Mouse (Mus musculus) ES-E14 (cell line): ENCODE measurements around the gene B3gntl1. TPM values are rescaled to one million over a fixed set of nuclear protein-coding genes. Genes with fewer than 3 reads are reported as not detected.

Source experiments
- DNase-seq: peaks from one replicate; pipeline ENCODE4 v3.0.0-alpha.2; 2013; ENCODE audit warnings: low read depth, low spot score
- H3K27ac ChIP-seq: 2 replicates; pipeline ENCODE4 v1.5.1; 2012; ENCODE audit warnings: low read depth, mild to moderate bottlenecking, low read length, moderate library complexity, mixed read lengths; ENCODE audit not compliant: poor library complexity, insufficient read depth, severe bottlenecking
- H3K36me3 ChIP-seq: 2 replicates; pipeline ENCODE4 v1.6.1; 2012; ENCODE audit warnings: mild to moderate bottlenecking, low read length, moderate library complexity, mixed read lengths; ENCODE audit not compliant: control insufficient read depth, poor library complexity, insufficient read depth, severe bottlenecking
- H3K4me1 ChIP-seq, 2 experiments: fragments of 150-350 bp in 1 of 2; sonication (generic) in 1 of 2; 2 replicates each; pipeline ENCODE4 v1.6.1; 2012; ENCODE audit warnings: low read length in 2 of 2, mild to moderate bottlenecking in 1 of 2, mixed read lengths in 1 of 2; ENCODE audit not compliant: control insufficient read depth in 2 of 2, insufficient read depth in 2 of 2, poor library complexity in 1 of 2
- H3K4me3 ChIP-seq, 2 experiments: fragments of 150-350 bp in 1 of 2; sonication (generic) in 1 of 2; 2 replicates each; pipeline ENCODE4 v1.5.1; 2012; ENCODE audit warnings: low read length in 2 of 2, low read depth in 1 of 2, mild to moderate bottlenecking in 1 of 2, mixed read lengths in 1 of 2; ENCODE audit not compliant: insufficient read depth in 1 of 2, poor library complexity in 1 of 2, severe bottlenecking in 1 of 2
- H3K9ac ChIP-seq: 2 replicates; pipeline ENCODE4 v1.6.1; 2012; ENCODE audit warnings: low read depth, mild to moderate bottlenecking, low read length, mixed read lengths; ENCODE audit not compliant: poor library complexity, insufficient read depth, severe bottlenecking
- H3K9me3 ChIP-seq: fragments of 150-350 bp; sonication (generic); 2 replicates; pipeline ENCODE4 v1.6.1; 2012; ENCODE audit warnings: low read depth, mild to moderate bottlenecking, low read length; ENCODE audit not compliant: control insufficient read depth, insufficient read depth
- CHD2 ChIP-seq: IDR thresholded peaks from 2 replicates; pipeline ENCODE4 v1.6.1; 2014; ENCODE audit warnings: mild to moderate bottlenecking, low read depth, low read length, inconsistent platforms
- HCFC1 ChIP-seq: IDR thresholded peaks from 2 replicates; pipeline ENCODE4 v1.6.1; 2012; ENCODE audit warnings: low read length, inconsistent platforms, borderline replicate concordance; ENCODE audit not compliant: insufficient read depth
- MAFK ChIP-seq: IDR thresholded peaks from 2 replicates; pipeline ENCODE4 v1.6.1; 2014; ENCODE audit warnings: mild to moderate bottlenecking, low read depth, low read length, inconsistent platforms; ENCODE audit not compliant: insufficient read depth
- ZC3H11A ChIP-seq: IDR thresholded peaks from 2 replicates; pipeline ENCODE4 v1.6.1; 2012; ENCODE audit warnings: low read depth, mild to moderate bottlenecking, inconsistent platforms, low read length, borderline replicate concordance
- ZNF384 ChIP-seq: IDR thresholded peaks from 2 replicates; pipeline ENCODE4 v1.6.1; 2012; ENCODE audit warnings: low read depth, low read length, inconsistent platforms
- in situ Hi-C, 2 experiments: fragments of 600-800 bp; cut with MboI; formaldehyde crosslinking; loops; one replicate each; pipeline ENCODE4 v1.15.1; 2025; ENCODE audit warnings: low sequenced_read_pairs in 2 of 2, inconsistent platforms in 1 of 2; ENCODE audit not compliant: unreplicated experiment in 2 of 2
- total RNA-seq: library from RNA; depleted of rRNA; stranded (reverse); fragments of 300-350 nt; gene quantifications from 2 replicates; pipeline ENCODE4 v1.2.3, GENCODE M21; 2012

Gene B3gntl1
- total RNA-seq, 1 experiment: 13.2 TPM

DNA sequence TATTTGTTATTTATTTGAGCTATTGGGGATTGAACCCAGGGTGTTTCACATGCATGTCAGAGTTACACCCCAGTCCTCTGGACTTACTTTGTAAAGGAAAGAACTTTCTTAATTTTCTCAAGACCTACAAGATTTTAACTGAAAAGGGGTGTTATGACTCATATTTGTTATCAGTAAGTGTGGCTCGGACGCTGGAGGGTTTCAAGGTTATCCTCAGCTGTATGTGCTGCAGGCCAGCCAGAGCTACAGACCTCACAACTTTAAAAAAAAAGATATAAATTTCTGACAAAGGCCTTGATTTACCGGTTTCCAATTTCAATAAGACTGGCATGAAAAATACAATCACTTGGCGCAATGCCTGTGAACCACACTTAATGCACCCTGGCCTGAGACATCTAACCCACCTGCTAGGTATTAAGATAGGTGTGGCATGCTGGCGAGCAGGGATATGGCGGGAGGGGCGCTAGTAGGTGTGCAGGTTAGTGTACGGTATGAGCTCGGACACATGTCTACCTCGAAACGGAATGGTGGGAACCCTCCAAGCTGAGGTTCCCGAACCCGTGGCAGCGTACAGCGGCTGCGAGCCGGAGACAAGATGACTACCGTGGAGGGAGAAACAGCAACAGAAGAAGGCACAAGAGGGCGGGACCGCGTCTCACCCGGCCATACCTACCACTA is 502 bp downstream of the B3gntl1 start:
- Histone ChIP-seq H3K9ac (peak overlapping the region; percentile 72), H3K4me1 (peaks cover 0 to 6% of the 10 kb centered on the region in 2 experiments; a peak in 2 of 4 replicates), H3K27ac (peak overlapping the region; percentile 20), H3K9me3 (no peaks in the 10 kb centered on the region), H3K36me3 (peaks cover 3% of the 10 kb centered on the region; the same call in 1 of the 2 replicates), H3K4me3 (peak overlapping the region; percentile 68 to 89)
- no peak for DNase-seq
- in situ Hi-C loops: no loop called here
- TF ChIP-seq MAFK (no peak), ZNF384 (no peak), HCFC1 (no peak), ZC3H11A (no peak), CHD2 (no peak)

DNA sequence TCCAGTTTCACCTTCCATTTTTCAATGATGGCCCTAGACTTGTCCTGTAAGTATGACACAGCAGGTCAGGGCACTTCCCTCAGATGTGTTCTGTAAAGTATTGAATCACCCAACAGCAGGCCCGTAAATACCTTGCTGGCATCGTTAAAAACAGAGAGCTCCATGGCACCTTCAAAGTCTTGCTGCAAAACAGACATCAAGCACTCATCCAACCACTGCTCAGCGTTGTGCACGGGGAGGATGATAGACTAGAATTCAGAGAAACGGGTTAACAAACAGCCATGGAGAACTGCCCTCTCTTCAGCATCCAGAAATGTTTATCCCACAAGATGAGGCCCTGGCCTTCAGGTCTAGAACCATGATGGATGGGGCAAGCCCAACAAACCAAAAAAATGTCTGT is 2.0 kb downstream of the B3gntl1 start:
- Histone ChIP-seq H3K27ac (no peak overlapping the region), H3K36me3 (peaks cover 3% of the 10 kb centered on the region; the same call in 1 of the 2 replicates), H3K9ac (no peak overlapping the region), H3K9me3 (no peaks in the 10 kb centered on the region), H3K4me3 (no peak overlapping the region), H3K4me1 (peaks cover 0 to 6% of the 10 kb centered on the region in 2 experiments; a peak in 2 of 4 replicates)
- no peak for DNase-seq
- TF ChIP-seq ZNF384: no peak
- no peak for TF ChIP-seq ZC3H11A
- TF ChIP-seq CHD2: no peak
- in situ Hi-C loops: no loop called here

DNA sequence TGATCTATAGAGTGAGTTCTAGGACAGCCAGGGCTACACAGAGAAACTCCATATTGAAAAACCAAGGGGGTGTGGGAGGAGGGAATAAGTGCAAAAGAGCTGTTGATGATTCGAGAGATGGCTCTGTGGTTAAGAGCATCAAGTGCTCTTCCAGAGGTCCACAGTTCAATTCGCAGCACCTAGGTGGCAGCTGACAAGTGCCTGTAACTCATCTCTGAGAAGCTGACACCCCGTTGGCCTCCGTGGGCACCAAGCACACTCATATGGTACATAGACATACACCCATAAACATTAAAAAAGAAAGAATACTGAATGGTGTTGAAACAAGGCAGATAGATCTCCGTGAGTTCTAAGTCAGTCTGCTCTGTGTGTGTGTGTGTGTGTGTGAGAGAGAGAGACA is 4.2 kb downstream of the B3gntl1 start:
- H3K4me1 ChIP-seq: peaks cover 0 to 6% of the 10 kb centered on the region in 2 experiments; a peak in 2 of 4 replicates
- TF ChIP-seq ZNF384 (no peak), ZC3H11A (no peak), CHD2 (no peak), MAFK (no peak), HCFC1 (no peak)
- H3K9me3 ChIP-seq: no peaks in the 10 kb centered on the region
- no peak for DNase-seq
- no peak overlapping the region for H3K4me3 ChIP-seq
- H3K9ac ChIP-seq: no peak overlapping the region
- in situ Hi-C loops: no loop called here
- peaks cover 3% of the 10 kb centered on the region for H3K36me3 ChIP-seq
- H3K27ac ChIP-seq: no peak overlapping the region

DNA sequence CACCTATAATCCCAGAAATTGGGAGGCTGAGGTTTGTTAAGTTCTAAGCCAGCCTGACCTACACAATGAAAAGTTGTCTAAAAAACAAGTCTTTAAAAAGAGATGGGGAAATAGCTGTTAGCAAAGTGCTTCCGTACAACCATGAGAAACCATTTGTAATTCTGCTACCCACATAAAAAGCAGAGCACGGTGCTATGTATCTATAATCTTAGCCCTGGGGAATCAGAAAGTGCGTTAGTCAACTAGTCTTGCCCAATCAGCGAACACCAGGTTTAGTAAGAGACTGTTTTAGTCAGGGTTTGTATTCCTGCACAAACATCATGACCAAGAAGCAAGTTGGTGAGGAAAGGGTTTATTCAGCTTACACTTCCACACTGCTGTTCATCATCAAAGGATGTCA is 5.4 kb downstream of the B3gntl1 start:
- no peak for TF ChIP-seq ZNF384
- no peak for TF ChIP-seq HCFC1
- TF ChIP-seq ZC3H11A: no peak
- TF ChIP-seq MAFK: no peak
- TF ChIP-seq CHD2: no peak
- Histone ChIP-seq H3K9me3 (no peaks in the 10 kb centered on the region), H3K4me1 (peaks cover 0 to 4% of the 10 kb centered on the region in 2 experiments; a peak in 1 of 4 replicates), H3K27ac (no peak overlapping the region), H3K36me3 (peaks cover 3% of the 10 kb centered on the region), H3K9ac (no peak overlapping the region), H3K4me3 (no peak overlapping the region)
- in situ Hi-C loops: no loop called here
- no peak for DNase-seq
